Mouse (Mus musculus): Measurements from ENCODE around the gene Vamp4. TPM values are rescaled to one million over a fixed set of nuclear protein-coding genes. Genes with fewer than 3 reads are reported as not detected.
"Not testable (repeated sequence)": the region's sequence is repeated elsewhere in the genome, so short reads cannot be mapped to it uniquely, and the experiment has no call there.

Vamp4 gene
- polyA plus RNA-seq, 1 experiment from 2014 or later, result 53.4 TPM

GRCm38 (mm10) chr1:162597379-162598102 lies 27.2 kb downstream of the Vamp4 start:
- Histone ChIP-seq H3K4me1 (replicated peaks) (no peaks in the 10 kb centered on the region), H3K27ac (no peak overlapping the region), H3K27me3 (replicated peaks) (no peaks in the 10 kb centered on the region), H3K4me2 (replicated peaks) (no peak overlapping the region), H3K9me3 (no peaks in the 10 kb centered on the region), H3K4me3 (replicated peaks) (no peak overlapping the region), H3K9ac (no peak overlapping the region), H3K36me3 (0 out of 2 replicates have a peak, but pooled peaks cover 6% of the 10 kb centered on the region)
- ATAC-seq, result no peak
- 53% methylated on average over 3 of the region's 3 CpGs for WGBS

- Histone ChIP-seq H3K36me3 (0 out of 2 replicates have a peak, but pooled peaks cover 6% of the 10 kb centered on the region), H3K9ac (no peak overlapping the region), H3K4me1 (replicated peaks) (no peaks in the 10 kb centered on the region), H3K4me3 (replicated peaks) (no peak overlapping the region), H3K4me2 (replicated peaks) (no peak overlapping the region), H3K27ac (no peak overlapping the region), H3K9me3 (no peaks in the 10 kb centered on the region), H3K27me3 (replicated peaks) (no peaks in the 10 kb centered on the region)
- 89% methylated on average over 5 of the region's 5 CpGs for WGBS
- ATAC-seq, result no peak
Measured at GRCm38 (mm10) chr1:162599617-162600016, 29.3 kb downstream of the Vamp4 start.

- Histone ChIP-seq H3K4me2 (replicated peaks) (no peak overlapping the region), H3K36me3 (0 out of 2 replicates have a peak, but pooled peaks cover 6% of the 10 kb centered on the region), H3K9ac (no peak overlapping the region), H3K9me3 (no peaks in the 10 kb centered on the region), H3K27me3 (replicated peaks) (no peaks in the 10 kb centered on the region), H3K4me1 (replicated peaks) (no peaks in the 10 kb centered on the region), H3K4me3 (replicated peaks) (no peak overlapping the region), H3K27ac (no peak overlapping the region)
- no peak for ATAC-seq
- WGBS, result 68% methylated on average over 4 of the region's 4 CpGs
Measured at GRCm38 (mm10) chr1:162601288-162601687, 31.0 kb downstream of the Vamp4 start.

- no peaks in the 10 kb centered on the region for H3K27me3 ChIP-seq (replicated peaks)
- no peaks in the 10 kb centered on the region for H3K9me3 ChIP-seq
- no peak overlapping the region for H3K4me2 ChIP-seq (replicated peaks)
- no peak overlapping the region for H3K27ac ChIP-seq
- ATAC-seq, result no peak
- no peaks in the 10 kb centered on the region for H3K36me3 ChIP-seq
- 28% methylated on average over 1 of the region's 1 CpGs for WGBS
- no peak overlapping the region for H3K4me3 ChIP-seq (replicated peaks)
- no peaks in the 10 kb centered on the region for H3K4me1 ChIP-seq (replicated peaks)
- no peak overlapping the region for H3K9ac ChIP-seq
Measured at GRCm38 (mm10) chr1:162608127-162608526, 37.8 kb downstream of the Vamp4 start.

GRCm38 (mm10) chr1:162609633-162610250 lies 39.4 kb downstream of the Vamp4 start:
- no peak overlapping the region for H3K27ac ChIP-seq
- ATAC-seq, result no peak
- 49% methylated on average over 9 of the region's 9 CpGs for WGBS
- H3K9me3 ChIP-seq, result no peaks in the 10 kb centered on the region
- no peak overlapping the region for H3K9ac ChIP-seq
- H3K36me3 ChIP-seq, result no peaks in the 10 kb centered on the region
- H3K4me2 ChIP-seq (replicated peaks), result no peak overlapping the region
- no peaks in the 10 kb centered on the region for H3K27me3 ChIP-seq (replicated peaks)
- no peaks in the 10 kb centered on the region for H3K4me1 ChIP-seq (replicated peaks)
- no peak overlapping the region for H3K4me3 ChIP-seq (replicated peaks)

- no peaks in the 10 kb centered on the region for H3K4me1 ChIP-seq (replicated peaks)
- H3K4me2 ChIP-seq (replicated peaks), result no peak overlapping the region
- H3K27me3 ChIP-seq (replicated peaks), result no peaks in the 10 kb centered on the region
- no peak for ATAC-seq
- no peaks in the 10 kb centered on the region for H3K9me3 ChIP-seq
- 60% methylated on average over 4 of the region's 4 CpGs for WGBS
- H3K9ac ChIP-seq, result no peak overlapping the region
- no peak overlapping the region for H3K27ac ChIP-seq
- no peaks in the 10 kb centered on the region for H3K36me3 ChIP-seq
- H3K4me3 ChIP-seq (replicated peaks), result no peak overlapping the region
Measured at GRCm38 (mm10) chr1:162611191-162611590, 40.9 kb downstream of the Vamp4 start.

GRCm38 (mm10) chr1:162615511-162615910 lies 45.2 kb downstream of the Vamp4 start:
- no peak overlapping the region for H3K27ac ChIP-seq
- H3K9ac ChIP-seq, result no peak overlapping the region
- H3K36me3 ChIP-seq, result no peaks in the 10 kb centered on the region
- H3K4me1 ChIP-seq (replicated peaks), result no peaks in the 10 kb centered on the region
- no peak for ATAC-seq
- no peaks in the 10 kb centered on the region for H3K9me3 ChIP-seq
- 71% methylated on average over 1 of the region's 1 CpGs for WGBS
- no peak overlapping the region for H3K4me3 ChIP-seq (replicated peaks)
- no peaks in the 10 kb centered on the region for H3K27me3 ChIP-seq (replicated peaks)
- no peak overlapping the region for H3K4me2 ChIP-seq (replicated peaks)

- WGBS, result 76% methylated on average over 4 of the region's 4 CpGs
Measured at GRCm38 (mm10) chr1:162620487-162620886, 50.2 kb downstream of the Vamp4 start.

GRCm38 (mm10) chr1:162623895-162624294 lies 53.6 kb downstream of the Vamp4 start:
- no peak overlapping the region for H3K4me3 ChIP-seq (replicated peaks)
- no peak overlapping the region for H3K9ac ChIP-seq
- WGBS, result 5% methylated on average over 4 of the region's 4 CpGs
- H3K4me1 ChIP-seq (replicated peaks), result peaks cover 5% of the 10 kb centered on the region
- H3K4me2 ChIP-seq (replicated peaks), result no peak overlapping the region
- H3K36me3 ChIP-seq, result no peaks in the 10 kb centered on the region
- H3K9me3 ChIP-seq, result no peaks in the 10 kb centered on the region
- no peak; the same call in 1 of the 2 replicates for ATAC-seq
- H3K27ac ChIP-seq, result no peak overlapping the region
- no peaks in the 10 kb centered on the region for H3K27me3 ChIP-seq (replicated peaks)

More at GRCm38 (mm10) chr1:162620487-162620886, 50.2 kb downstream of the Vamp4 start:
- no peak for ATAC-seq
- Histone ChIP-seq H3K9me3 (no peaks in the 10 kb centered on the region), H3K9ac (no peak overlapping the region), H3K27ac (no peak overlapping the region), H3K27me3 (replicated peaks) (no peaks in the 10 kb centered on the region), H3K4me1 (replicated peaks) (peaks cover 5% of the 10 kb centered on the region), H3K36me3 (no peaks in the 10 kb centered on the region), H3K4me2 (replicated peaks) (no peak overlapping the region), H3K4me3 (replicated peaks) (no peak overlapping the region)

- Histone ChIP-seq H3K4me1 (replicated peaks) (peaks cover 5% of the 10 kb centered on the region), H3K9me3 (no peaks in the 10 kb centered on the region), H3K9ac (no peak overlapping the region), H3K4me2 (replicated peaks) (no peak overlapping the region), H3K27me3 (replicated peaks) (no peaks in the 10 kb centered on the region), H3K27ac (no peak overlapping the region), H3K4me3 (replicated peaks) (no peak overlapping the region), H3K36me3 (no peaks in the 10 kb centered on the region)
- WGBS, result 44% methylated on average over 7 of the region's 7 CpGs
- ATAC-seq, result no peak
Measured at GRCm38 (mm10) chr1:162625229-162625628, 54.9 kb downstream of the Vamp4 start.

- H3K9ac ChIP-seq; H3K27ac ChIP-seq; H3K36me3 ChIP-seq; ATAC-seq; H3K4me2 ChIP-seq (replicated peaks); H3K27me3 ChIP-seq (replicated peaks); H3K4me1 ChIP-seq (replicated peaks); H3K4me3 ChIP-seq (replicated peaks); H3K9me3 ChIP-seq: not testable (repeated sequence)
- 86% methylated on average over 4 of the region's 4 CpGs for WGBS
Measured at GRCm38 (mm10) chr1:162627821-162628220, 57.5 kb downstream of the Vamp4 start.

GRCm38 (mm10) chr1:162628326-162628725 lies 58.0 kb downstream of the Vamp4 start:
- H3K9ac ChIP-seq, result not testable (repeated sequence)

More at GRCm38 (mm10) chr1:162628326-162628725, 58.0 kb downstream of the Vamp4 start:
- H3K9me3 ChIP-seq; H3K4me1 ChIP-seq (replicated peaks); H3K27ac ChIP-seq; H3K36me3 ChIP-seq; H3K4me2 ChIP-seq (replicated peaks); H3K4me3 ChIP-seq (replicated peaks); H3K27me3 ChIP-seq (replicated peaks); ATAC-seq: not testable (repeated sequence)
- WGBS, result 94% methylated on average over 15 of the region's 15 CpGs
